Mouse (Mus musculus) E14TG2a.4 (cell line): ENCODE measurements at regions not wholly inside any gene's neighbourhood (a gene's known extent, or its start where the extent isn't known, plus 50 kb on each side); places are given as distances from the start of the nearest gene placed in this dataset.
"Not testable (repeated sequence)": the region's sequence is repeated elsewhere in the genome, so short reads cannot be mapped to it uniquely, and the experiment has no call there.

Experiments
- H3K27me3 ChIP-seq: 2 replicates; pipeline ENCODE4 v1.6.1; 2014; ENCODE audit warnings: low read length, control low read depth; ENCODE audit not compliant: insufficient read depth
- H3K36me3 ChIP-seq: 2 replicates; pipeline ENCODE4 v1.6.1; 2014; ENCODE audit warnings: low read length, control low read depth; ENCODE audit not compliant: insufficient read depth
- H3K4me1 ChIP-seq: replicated peaks from 2 replicates; pipeline ENCODE4 v1.6.1; 2014; ENCODE audit warnings: low read depth, low read length, control low read depth
- H3K4me3 ChIP-seq: replicated peaks from 2 replicates; pipeline ENCODE4 v1.5.1; 2014; ENCODE audit warnings: mild to moderate bottlenecking, low read length
- H3K9me3 ChIP-seq: 2 replicates; pipeline ENCODE4 v1.6.1; 2014; ENCODE audit warnings: low read length, control low read depth
- CTCF ChIP-seq: conservative IDR thresholded peaks from 2 replicates; pipeline ENCODE4 v1.5.1; 2014; ENCODE audit warnings: low read length
- NANOG ChIP-seq: IDR thresholded peaks from 2 replicates; pipeline ENCODE4 v1.6.1; 2014; ENCODE audit warnings: borderline replicate concordance, low read length, mixed read lengths
- POU5F1 ChIP-seq: IDR thresholded peaks from 2 replicates; pipeline ENCODE4 v1.6.1; 2014; ENCODE audit warnings: low read length, borderline replicate concordance

- Histone ChIP-seq H3K4me1 (no peaks in the 10 kb centered on the region), H3K27me3 (no peaks in the 10 kb centered on the region), H3K9me3 (no peaks in the 10 kb centered on the region), H3K4me3 (no peak overlapping the region), H3K36me3 (no peaks in the 10 kb centered on the region)
- TF ChIP-seq POU5F1 (no peak), NANOG (no peak), CTCF (no peak)
Measured at GRCm38 (mm10) chr13:5920422-5920821, 59.1 kb downstream of the Klf6 start.

GRCm38 (mm10) chr13:5931433-5931832 is 70.2 kb downstream of the Klf6 start:
- no peaks in the 10 kb centered on the region for H3K9me3 ChIP-seq
- no peak overlapping the region for H3K4me3 ChIP-seq
- H3K27me3 ChIP-seq = no peaks in the 10 kb centered on the region
- no peak for TF ChIP-seq CTCF
- no peak for TF ChIP-seq POU5F1
- H3K4me1 ChIP-seq = no peaks in the 10 kb centered on the region
- H3K36me3 ChIP-seq = no peaks in the 10 kb centered on the region

- H3K9me3 ChIP-seq = no peaks in the 10 kb centered on the region
- H3K4me1 ChIP-seq = no peaks in the 10 kb centered on the region
- H3K4me3 ChIP-seq = no peak overlapping the region
- TF ChIP-seq POU5F1 = no peak
- TF ChIP-seq NANOG = no peak
- no peak for TF ChIP-seq CTCF
- H3K27me3 ChIP-seq = no peaks in the 10 kb centered on the region
- H3K36me3 ChIP-seq = no peaks in the 10 kb centered on the region
Measured at GRCm38 (mm10) chr13:5937436-5937835, 76.2 kb downstream of the Klf6 start.

- no peak for TF ChIP-seq CTCF
- no peak for TF ChIP-seq NANOG
- TF ChIP-seq POU5F1 = no peak
Measured at GRCm38 (mm10) chr13:5937970-5938369, 76.7 kb downstream of the Klf6 start.

GRCm38 (mm10) chr13:5939368-5939767 is 78.1 kb downstream of the Klf6 start:
- Histone ChIP-seq H3K4me3 (no peak overlapping the region), H3K9me3 (no peaks in the 10 kb centered on the region), H3K36me3 (no peaks in the 10 kb centered on the region), H3K4me1 (no peaks in the 10 kb centered on the region), H3K27me3 (no peaks in the 10 kb centered on the region)
- no peak for TF ChIP-seq CTCF
- no peak for TF ChIP-seq POU5F1
- TF ChIP-seq NANOG = no peak

More at GRCm38 (mm10) chr13:5937970-5938369, 76.7 kb downstream of the Klf6 start:
- H3K27me3 ChIP-seq = no peaks in the 10 kb centered on the region
- H3K4me1 ChIP-seq = no peaks in the 10 kb centered on the region
- H3K9me3 ChIP-seq = no peaks in the 10 kb centered on the region
- H3K36me3 ChIP-seq = no peaks in the 10 kb centered on the region
- H3K4me3 ChIP-seq = no peak overlapping the region

GRCm38 (mm10) chr13:5952863-5953262 is 91.6 kb downstream of the Klf6 start:
- Histone ChIP-seq H3K27me3 (no peaks in the 10 kb centered on the region), H3K4me3 (no peak overlapping the region), H3K4me1 (no peaks in the 10 kb centered on the region), H3K36me3 (no peaks in the 10 kb centered on the region), H3K9me3 (no peaks in the 10 kb centered on the region)
- TF ChIP-seq CTCF (no peak), NANOG (no peak), POU5F1 (no peak)

GRCm38 (mm10) chr13:5955121-5955520 is 93.8 kb downstream of the Klf6 start:
- not testable (repeated sequence) for H3K27me3 ChIP-seq, H3K36me3 ChIP-seq, H3K4me1 ChIP-seq, H3K4me3 ChIP-seq, H3K9me3 ChIP-seq

GRCm38 (mm10) chr13:5956145-5956544 is 94.9 kb downstream of the Klf6 start:
- Histone ChIP-seq H3K36me3 (no peaks in the 10 kb centered on the region), H3K27me3 (no peaks in the 10 kb centered on the region), H3K4me3 (no peak overlapping the region), H3K9me3 (no peaks in the 10 kb centered on the region), H3K4me1 (no peaks in the 10 kb centered on the region)
- TF ChIP-seq NANOG (no peak), CTCF (no peak), POU5F1 (no peak)

GRCm38 (mm10) chr13:5962947-5963346 is 101.7 kb downstream of the Klf6 start:
- TF ChIP-seq POU5F1 (no peak), CTCF (no peak), NANOG (no peak)
- Histone ChIP-seq H3K4me1 (no peaks in the 10 kb centered on the region), H3K9me3 (peaks cover 7% of the 10 kb centered on the region), H3K36me3 (no peaks in the 10 kb centered on the region), H3K4me3 (no peak overlapping the region), H3K27me3 (no peaks in the 10 kb centered on the region)

- H3K36me3 ChIP-seq = no peaks in the 10 kb centered on the region
- H3K27me3 ChIP-seq = no peaks in the 10 kb centered on the region
- peaks cover 7% of the 10 kb centered on the region for H3K9me3 ChIP-seq
- no peaks in the 10 kb centered on the region for H3K4me1 ChIP-seq
- TF ChIP-seq CTCF (no peak), NANOG (no peak), POU5F1 (no peak)
- H3K4me3 ChIP-seq = no peak overlapping the region
Measured at GRCm38 (mm10) chr13:5964626-5965025, 103.3 kb downstream of the Klf6 start.
